Mouse (Mus musculus) heart, adult 2 months (tissue): ENCODE results near the gene Lin9.
"Not testable (repeated sequence)": the region's sequence is repeated elsewhere in the genome, so short reads cannot be mapped to it uniquely, and the experiment has no call there.

Experiments
- CTCF ChIP-seq: fragments of 200-600 bp; IDR thresholded peaks from 2 replicates; pipeline ENCODE4 v1.8.1; 2022; ENCODE audit warnings: antibody characterized with exemption, mild to moderate bottlenecking, moderate library complexity
- EP300 ChIP-seq: fragments of 200-500 bp; IDR thresholded peaks from 2 replicates; pipeline ENCODE4 v1.6.1; 2011; ENCODE audit warnings: low read depth, low read length, control low read depth; ENCODE audit not compliant: insufficient read depth
- POLR2A ChIP-seq: fragments of 200-500 bp; IDR thresholded peaks from 2 replicates; pipeline ENCODE4 v1.6.1; 2011; ENCODE audit warnings: mild to moderate bottlenecking, low read depth, low read length, control low read depth; ENCODE audit not compliant: insufficient read depth

DNA sequence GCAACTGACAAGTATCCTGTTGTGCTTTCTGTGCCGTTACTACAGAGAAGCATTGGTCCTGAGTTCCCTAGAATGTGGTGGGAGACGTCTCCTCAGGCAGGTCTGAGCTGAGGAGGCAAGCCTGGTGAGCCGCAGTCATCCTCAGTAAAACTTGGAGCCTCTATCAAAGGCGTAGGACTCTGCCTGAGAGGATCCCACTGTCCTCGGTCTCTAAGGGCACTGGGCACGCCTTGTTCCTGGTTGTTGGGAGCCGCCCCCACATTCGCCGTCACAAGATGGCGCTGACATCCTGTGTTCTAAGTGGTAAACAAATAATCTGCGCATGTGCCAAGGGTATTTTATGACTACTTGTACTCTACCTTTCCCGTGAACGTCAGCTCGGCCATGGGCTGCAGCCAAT lies 29.1 kb upstream of the Lin9 start:
- TF ChIP-seq POLR2A, CTCF, EP300: not testable (repeated sequence)
